11 mouse cellular contexts compared by ENCODE assay signal in the genomic region with DNA sequence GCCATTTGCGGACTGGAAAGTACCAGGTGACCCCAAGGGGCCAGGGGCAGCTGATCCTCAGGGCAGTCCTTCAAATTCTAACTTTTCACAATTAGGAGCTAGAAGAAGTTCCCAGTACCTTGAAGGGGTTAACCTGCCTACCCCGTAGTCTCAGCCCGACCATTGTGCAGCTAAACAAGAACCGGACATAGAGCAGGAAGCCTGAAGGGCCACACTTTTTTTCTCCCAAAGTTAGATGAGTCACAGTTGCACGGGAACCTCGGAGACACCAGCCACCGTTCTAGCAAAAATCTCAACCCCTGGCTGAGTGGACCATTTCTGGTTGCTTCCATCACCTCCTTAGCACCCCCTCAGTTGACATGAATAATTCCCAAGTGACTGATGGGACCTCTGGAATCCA. TPM values are rescaled to one million over a fixed set of nuclear protein-coding genes. Genes with fewer than 3 reads are reported as not detected.
DNase-seq lines count a peak whose midpoint lies in the region; ATAC-seq and TF ChIP-seq lines count a peak whose summit lies in the region.
"Had no signal": no experiment of that assay in that cellular context is flagged by ENCODE, and none has a peak within 500 bp of the region (broad histone marks: within the 10 kb centered on the region; RNA-seq: fewer than 3 reads in every experiment).

No protein-coding gene starts in this region.

- H3K4me3 ChIP-seq in hindbrain, embryonic 10.5 days, result peak overlapping the region; percentile 13; the same call in 1 of the 2 replicates
- H3K4me3 ChIP-seq in hindbrain, embryonic 11.5 days (ENCODE audit: low read depth, low read length), result no peak overlapping the region
- H3K4me3 ChIP-seq in limb, embryonic 10.5 days, result peak overlapping the region; percentile 24; the same call in 1 of the 2 replicates
- H3K4me3 ChIP-seq in stomach, postnatal 0 days (ENCODE audit: low read depth, low read length), result peak overlapping the region; percentile 19; the same call in 1 of the 2 replicates

- no peak overlapping the region for H3K9ac ChIP-seq in hindbrain, embryonic 11.5 days (ENCODE audit: low read depth, low read length)
- H3K9ac ChIP-seq in stomach, postnatal 0 days (ENCODE audit: low read length), result no peak overlapping the region

- peaks cover 30% of the 10 kb centered on the region for H3K4me1 ChIP-seq in hindbrain, embryonic 10.5 days (replicated peaks)
- H3K4me1 ChIP-seq in hindbrain, embryonic 11.5 days (replicated peaks; ENCODE audit: control insufficient read depth, insufficient read depth, low read length), result 0 out of 2 replicates have a peak, but pooled peaks cover 2% of the 10 kb centered on the region
- peaks cover 10% of the 10 kb centered on the region; the same call in 1 of the 2 replicates for H3K4me1 ChIP-seq in limb, embryonic 10.5 days
- no peaks in the 10 kb centered on the region for H3K4me1 ChIP-seq in stomach, postnatal 0 days (replicated peaks; ENCODE audit: control insufficient read depth, insufficient read depth)

- DNase-seq in hindbrain, embryonic 10.5 days (ENCODE audit: low spot score), result no peak
- no peak for DNase-seq in hindbrain, embryonic 11.5 days (ENCODE audit: low spot score)
- DNase-seq in thymus, postnatal 4 days, result peak; percentile 2
- DNase-seq in thymus, adult 18-20 months, result no peak
- no peak for DNase-seq in limb, embryonic 10.5 days (ENCODE audit: low spot score)
- DNase-seq in stomach, postnatal 0 days (ENCODE audit: low spot score), result no peak
- DNase-seq in cerebellum, postnatal 25 days, result no peak
- no peak for DNase-seq in right cerebral cortex, adult 18-20 months
- DNase-seq: retina, postnatal 1 day; thymus, adult 2 months had no signal

- no peak overlapping the region for H3K27ac ChIP-seq in hindbrain, embryonic 10.5 days
- H3K27ac ChIP-seq in hindbrain, embryonic 11.5 days (ENCODE audit: low read depth, low read length), result no peak overlapping the region
- 0 out of 2 replicates have a peak overlapping the region, but pooled peaks have one; percentile 1 for H3K27ac ChIP-seq in limb, embryonic 10.5 days
- no peak overlapping the region for H3K27ac ChIP-seq in stomach, postnatal 0 days (replicated peaks)

- 82% methylated on average over 7 of the region's 7 CpGs for WGBS in hindbrain, embryonic 10.5 days
- WGBS in hindbrain, embryonic 11.5 days, result 72% methylated on average over 7 of the region's 7 CpGs
- WGBS in limb, embryonic 10.5 days, result 83% methylated on average over 7 of the region's 7 CpGs
- 60% methylated on average over 7 of the region's 7 CpGs for WGBS in stomach, postnatal 0 days

- no peak for ATAC-seq in hindbrain, embryonic 11.5 days (ENCODE audit: low FRiP score)
- no peak for ATAC-seq in stomach, postnatal 0 days (ENCODE audit: low FRiP score, low TSS enrichment)
- ATAC-seq: midbrain, embryonic 16.5 days had no signal

- no peaks in the 10 kb centered on the region for H3K27me3 ChIP-seq in hindbrain, embryonic 10.5 days (ENCODE audit: insufficient read depth, poor library complexity, severe bottlenecking)
- no peaks in the 10 kb centered on the region for H3K27me3 ChIP-seq in hindbrain, embryonic 11.5 days (ENCODE audit: control insufficient read depth, insufficient read depth, low read length)
- H3K27me3 ChIP-seq in limb, embryonic 10.5 days (ENCODE audit: low read depth, poor library complexity, severe bottlenecking), result no peaks in the 10 kb centered on the region
- no peaks in the 10 kb centered on the region for H3K27me3 ChIP-seq in stomach, postnatal 0 days (ENCODE audit: control insufficient read depth, insufficient read depth, low read length)

- no peak for TF ChIP-seq EP300 in stomach, postnatal 0 days (optimal IDR thresholded peaks at IDR 0.05)

- no peak for TF ChIP-seq CTCF in stomach, postnatal 0 days (IDR thresholded peaks at IDR 0.05; ENCODE audit: low read depth)

- no peaks in the 10 kb centered on the region for H3K36me3 ChIP-seq in hindbrain, embryonic 10.5 days
- no peaks in the 10 kb centered on the region for H3K36me3 ChIP-seq in hindbrain, embryonic 11.5 days (ENCODE audit: control insufficient read depth, insufficient read depth, low read length)
- no peaks in the 10 kb centered on the region for H3K36me3 ChIP-seq in limb, embryonic 10.5 days
- H3K36me3 ChIP-seq in stomach, postnatal 0 days (ENCODE audit: control insufficient read depth, insufficient read depth, low read length), result no peaks in the 10 kb centered on the region

- H3K4me2 ChIP-seq in hindbrain, embryonic 11.5 days (replicated peaks; ENCODE audit: low read depth, low read length), result no peak overlapping the region
- H3K4me2 ChIP-seq in stomach, postnatal 0 days (replicated peaks; ENCODE audit: low read depth), result no peak overlapping the region

- no peaks in the 10 kb centered on the region for H3K9me3 ChIP-seq in hindbrain, embryonic 10.5 days
- H3K9me3 ChIP-seq in hindbrain, embryonic 11.5 days (ENCODE audit: control insufficient read depth, low read length), result no peaks in the 10 kb centered on the region
- H3K9me3 ChIP-seq in limb, embryonic 10.5 days (replicated peaks), result no peaks in the 10 kb centered on the region
- H3K9me3 ChIP-seq in stomach, postnatal 0 days (ENCODE audit: control insufficient read depth, low read length), result no peaks in the 10 kb centered on the region

RNA-seq across cellular contexts. Expression of gene Cdh5, which starts 2.0 kb away (rescaled TPM):
- polyA plus RNA-seq in hindbrain, embryonic 10.5 days (2016; fragmentation: Nextera tagmentation; extraction: Ambion mirVana), result 13.2 and 14.6 TPM in 2 replicates
- polyA plus RNA-seq in hindbrain, embryonic 11.5 days (2014; fragmentation: Nextera tagmentation; extraction: Ambion mirVana), result 15.5 and 15.9 TPM in 2 replicates
- polyA plus RNA-seq in limb, embryonic 10.5 days (2016; fragmentation: Nextera tagmentation; extraction: Ambion mirVana), result 17.5 and 19.8 TPM in 2 replicates
- 8.2 and 8.7 TPM in 2 replicates for polyA plus RNA-seq in stomach, postnatal 0 days (2015; fragmentation: Nextera tagmentation; extraction: Ambion mirVana)
